Mouse (Mus musculus): ENCODE measurements around the gene Zfp286.

The Zfp286 gene

DNA sequence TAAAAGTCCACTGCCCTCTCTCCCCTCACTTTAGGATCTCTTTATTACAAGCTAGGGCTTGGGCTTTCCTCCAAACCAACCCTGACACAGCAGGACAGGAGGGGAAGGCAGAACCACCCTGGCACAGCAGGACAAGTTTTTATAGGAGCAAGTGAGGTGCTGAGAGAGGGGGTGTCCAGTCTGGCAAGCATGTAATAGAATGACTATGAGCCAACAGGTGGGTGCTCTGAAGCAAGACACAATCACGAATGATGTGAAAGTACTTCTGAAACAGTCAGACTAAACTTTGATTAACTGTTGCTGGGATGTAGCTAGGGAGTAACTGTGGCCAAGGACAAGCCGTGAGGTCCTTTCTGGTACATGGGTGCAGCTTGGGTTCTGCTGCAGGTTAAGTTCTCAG is 83.1 kb downstream of the Zfp286 start:
- no peak for DNase-seq (ENCODE audit: low read depth)
